Mouse (Mus musculus): ENCODE measurements around the gene Zcchc8. TPM values are rescaled to one million over a fixed set of nuclear protein-coding genes. Genes with fewer than 3 reads are reported as not detected.
"Not testable (repeated sequence)": the region's sequence is repeated elsewhere in the genome, so short reads cannot be mapped to it uniquely, and the experiment has no call there.

Gene Zcchc8
- polyA plus RNA-seq (2016; fragmentation: Nextera tagmentation; extraction: Ambion mirVana): 49.6 and 51.9 TPM in 2 replicates

DNA sequence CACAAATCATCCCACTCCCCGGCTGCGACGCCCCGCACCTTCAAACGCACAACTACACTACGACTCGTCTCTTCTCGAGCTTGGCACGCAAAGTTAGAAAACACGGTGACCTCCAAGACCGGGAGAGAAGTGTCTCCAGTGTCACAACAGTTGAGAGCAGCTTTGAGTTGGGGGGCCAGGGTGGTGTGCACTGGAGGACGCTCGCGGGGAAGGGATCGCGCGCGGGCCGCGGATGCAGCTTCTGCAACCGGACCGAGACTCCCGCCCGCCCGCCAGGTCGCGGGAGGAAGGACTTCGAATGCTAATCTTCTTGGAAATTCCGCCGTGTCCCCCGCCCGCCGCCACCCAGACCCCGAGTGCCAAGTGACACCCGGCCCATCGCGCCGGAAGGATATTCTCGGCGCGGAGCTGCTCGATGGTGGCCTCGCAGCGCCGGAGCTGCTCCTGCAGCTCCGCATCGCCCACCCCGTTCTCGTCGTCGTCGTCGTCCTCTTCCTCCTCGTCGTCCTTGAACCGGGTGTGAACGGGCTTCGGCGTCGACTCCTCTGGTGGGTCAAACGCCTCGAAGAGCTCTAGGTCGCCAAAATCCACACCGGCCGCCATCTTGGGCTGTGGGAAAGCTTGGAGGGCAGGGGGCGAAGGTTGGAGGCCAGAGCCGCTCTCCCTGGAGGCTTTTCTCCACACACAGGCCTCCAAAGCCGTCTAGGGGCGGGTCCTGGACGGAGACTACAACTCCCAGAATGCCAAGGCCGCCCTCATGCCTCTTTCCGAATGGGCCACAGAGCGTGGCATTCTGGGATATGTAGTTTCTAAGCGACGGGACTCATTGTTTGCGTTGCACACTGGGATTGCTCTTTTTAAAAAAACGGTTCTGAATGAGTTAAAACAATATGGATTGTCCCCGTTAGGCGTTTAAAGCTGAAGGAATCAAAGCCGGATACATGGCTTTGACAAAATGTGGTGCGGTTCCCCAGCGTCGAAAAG lies at the start of gene Zcchc8:
TSS of gene Zcchc8 (minus strand) at position 773 of the 984 bp plus-strand sequence.
- H3K27me3 ChIP-seq (replicated peaks): no peaks in the 10 kb centered on the region
- peak within 1 kb of the TSS; percentile 79 for H3K4me2 ChIP-seq
- WGBS (ENCODE audit: insufficient replicate concordance): under 1% methylated on average over 83 of the region's 83 CpGs
- peak within 1 kb of the TSS; percentile 97 for H3K4me3 ChIP-seq
- peaks cover 30% of the 10 kb centered on the region for H3K36me3 ChIP-seq
- peak within 1 kb of the TSS; percentile 95 for H3K9ac ChIP-seq
- ATAC-seq: peak; percentile 100
- no peaks in the 10 kb centered on the region for H3K9me3 ChIP-seq (replicated peaks)
- H3K4me1 ChIP-seq: peaks cover 30% of the 10 kb centered on the region
- H3K27ac ChIP-seq: peak within 1 kb of the TSS; percentile 86

DNA sequence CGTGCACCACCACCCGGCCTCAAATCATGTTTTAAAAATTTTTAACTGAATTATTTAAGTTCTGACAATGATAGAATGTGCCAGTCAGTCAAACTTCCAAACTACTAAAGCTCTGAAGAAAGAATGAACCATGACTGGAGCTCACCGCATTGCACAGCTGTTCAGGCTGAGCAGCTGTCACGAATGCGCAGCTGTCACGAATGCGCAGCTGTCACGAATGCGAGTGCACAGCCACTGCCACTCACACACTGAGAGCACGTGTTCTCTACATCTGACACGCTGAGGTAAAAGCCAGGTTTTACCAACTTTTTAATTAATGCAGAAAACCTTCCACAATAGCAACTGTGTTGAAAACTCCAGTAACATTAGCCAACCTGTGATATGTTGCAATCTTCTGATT lies 45.6 kb upstream of the Zcchc8 start:
- 93% methylated on average over 11 of the region's 11 CpGs for WGBS (ENCODE audit: insufficient replicate concordance)
- not testable (repeated sequence) for H3K27me3 ChIP-seq (replicated peaks)
- peaks cover 92% of the 10 kb centered on the region for H3K36me3 ChIP-seq

DNA sequence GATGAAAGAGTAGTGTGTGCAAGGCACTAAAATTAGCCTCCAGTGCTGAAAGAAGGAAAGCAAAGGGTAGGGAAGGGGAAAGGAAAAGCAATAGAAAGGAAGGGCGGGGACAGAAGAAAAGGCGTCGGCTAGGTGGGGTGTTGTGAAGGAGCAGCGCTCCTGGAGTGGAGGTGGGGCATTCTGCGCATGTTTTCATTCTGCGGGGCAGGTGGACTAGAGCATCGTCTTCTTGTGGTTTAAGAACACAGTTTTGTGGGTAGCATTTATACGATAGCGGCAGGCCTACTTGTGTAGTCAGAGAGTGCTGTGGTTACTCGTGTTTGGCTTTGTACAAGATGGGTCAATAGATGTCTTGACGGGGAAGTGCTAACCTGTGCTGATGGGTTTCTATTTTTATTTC lies 44.6 kb upstream of the Zcchc8 start:
- Histone ChIP-seq H3K4me3 (no peak overlapping the region), H3K4me1 (no peaks in the 10 kb centered on the region), H3K9me3 (replicated peaks) (no peaks in the 10 kb centered on the region), H3K27me3 (replicated peaks) (no peaks in the 10 kb centered on the region), H3K27ac (no peak overlapping the region), H3K4me2 (no peak overlapping the region), H3K36me3 (peaks cover 91% of the 10 kb centered on the region), H3K9ac (no peak overlapping the region)
- WGBS (ENCODE audit: insufficient replicate concordance): 86% methylated on average over 11 of the region's 11 CpGs
- ATAC-seq: no peak

More for the DNA sequence above, 45.6 kb upstream of the Zcchc8 start:
- H3K27ac ChIP-seq; H3K4me1 ChIP-seq; H3K9me3 ChIP-seq (replicated peaks); ATAC-seq; H3K4me2 ChIP-seq; H3K4me3 ChIP-seq; H3K9ac ChIP-seq: not testable (repeated sequence)

DNA sequence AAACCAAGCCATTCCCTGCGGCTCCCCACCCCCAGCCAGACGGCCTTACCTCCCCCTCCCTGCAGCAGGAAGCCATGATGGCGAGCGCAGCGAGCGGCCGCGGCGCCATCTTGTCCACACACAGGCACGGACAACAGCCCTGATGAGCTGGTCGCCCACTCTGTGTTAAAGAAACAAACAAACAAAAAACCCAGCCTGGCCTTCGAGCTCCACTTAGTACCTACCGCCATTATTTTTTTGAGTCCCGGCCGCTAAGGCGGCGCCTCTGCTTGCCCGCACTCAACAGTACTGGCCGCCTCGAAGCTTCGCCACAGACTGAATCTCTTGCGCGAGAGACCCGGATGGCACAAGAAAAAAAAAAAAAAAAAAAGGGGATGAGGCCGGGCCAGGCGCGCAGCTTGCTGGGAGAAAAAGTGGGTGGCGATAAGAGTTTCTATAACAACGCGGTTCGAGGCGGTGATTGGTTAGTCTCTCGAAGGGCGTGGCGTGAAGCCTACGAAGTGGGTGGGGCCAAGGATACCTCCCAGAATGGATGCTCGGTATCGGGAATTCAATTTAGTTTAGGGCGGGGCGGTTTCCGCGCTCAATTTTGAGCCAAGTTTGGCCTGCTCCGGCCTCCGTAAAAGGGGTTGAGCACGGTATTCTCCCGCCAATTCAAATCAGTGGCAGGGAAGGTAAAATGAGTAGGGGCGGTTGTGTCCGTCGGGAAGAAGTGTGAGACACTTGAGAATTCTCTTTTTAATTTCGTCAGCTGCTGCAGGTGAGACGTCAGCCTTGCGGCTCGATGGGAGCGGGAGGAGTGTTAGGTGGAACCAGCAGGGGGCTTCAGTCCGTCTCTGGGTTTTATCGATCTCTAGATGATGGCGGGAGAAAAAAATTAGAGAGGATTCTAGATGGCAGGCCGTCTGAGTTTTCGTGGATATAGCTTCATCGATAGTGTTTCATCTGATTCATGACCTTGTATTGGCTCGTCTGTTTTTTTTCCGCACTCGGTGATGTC lies 28.5 kb upstream of the Zcchc8 start, which contains the start of the genes Rsrc2 and Kntc1:
TSS of gene Rsrc2 (minus strand) at position 350 of the 1,000 bp plus-strand sequence.
TSS of gene Kntc1 (plus strand) at position 652 of the 1,000 bp plus-strand sequence.
- Histone ChIP-seq H3K4me1 (peaks cover 53% of the 10 kb centered on the region), H3K9ac (peak within 1 kb of the TSS; percentile 88), H3K27ac (peak within 1 kb of the TSS; percentile 99), H3K27me3 (replicated peaks) (no peaks in the 10 kb centered on the region), H3K4me3 (peak within 1 kb of the TSS; percentile 89), H3K36me3 (peaks cover 48% of the 10 kb centered on the region), H3K4me2 (peak within 1 kb of the TSS; percentile 91), H3K9me3 (replicated peaks) (no peaks in the 10 kb centered on the region)
- under 1% methylated on average over 63 of the region's 63 CpGs for WGBS (ENCODE audit: insufficient replicate concordance)
- peak; percentile 90 for ATAC-seq

DNA sequence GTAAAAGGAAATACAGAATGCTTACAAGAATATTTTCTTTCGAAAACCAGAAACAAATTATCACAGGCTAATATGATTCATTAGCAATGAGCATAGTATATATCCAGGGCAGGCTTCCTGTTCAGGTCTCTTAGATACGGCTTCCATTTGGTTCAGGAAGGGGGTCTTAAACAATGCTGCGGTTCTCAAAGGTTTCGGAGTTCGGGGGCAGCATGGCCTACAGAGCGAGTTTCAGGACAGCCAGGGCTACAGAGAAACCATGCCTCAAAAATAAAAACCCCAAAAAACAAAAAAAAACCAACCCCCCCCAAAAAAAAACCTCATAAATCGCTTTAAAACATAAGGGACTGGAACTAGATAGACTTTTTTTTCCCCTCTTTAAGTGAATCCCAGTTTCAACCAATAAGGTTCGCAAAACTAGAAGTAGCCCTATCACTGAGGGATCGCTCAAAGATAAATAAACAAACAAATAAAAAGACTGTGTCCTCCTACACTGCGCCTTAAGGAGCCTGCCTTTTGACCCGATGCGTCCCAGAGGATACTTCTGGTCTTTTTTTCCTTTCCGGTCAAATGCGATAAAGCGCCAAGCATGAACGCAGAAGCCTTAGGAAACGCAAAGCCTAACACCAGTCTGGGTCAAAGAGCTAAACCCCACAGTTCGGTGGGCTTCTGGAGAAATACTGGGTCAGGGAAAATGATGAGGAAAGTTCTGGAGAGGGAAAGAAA lies 27.6 kb upstream of the Zcchc8 start:
- under 1% methylated on average over 18 of the region's 18 CpGs for WGBS (ENCODE audit: insufficient replicate concordance)
- peaks cover 53% of the 10 kb centered on the region for H3K4me1 ChIP-seq
- peak overlapping the region; percentile 89 for H3K4me3 ChIP-seq
- no peaks in the 10 kb centered on the region for H3K27me3 ChIP-seq (replicated peaks)
- no peaks in the 10 kb centered on the region for H3K9me3 ChIP-seq (replicated peaks)
- peaks cover 48% of the 10 kb centered on the region for H3K36me3 ChIP-seq
- ATAC-seq: peak; percentile 9; the same call in 1 of the 2 replicates
- peak overlapping the region; percentile 99 for H3K27ac ChIP-seq
- peak overlapping the region; percentile 88 for H3K9ac ChIP-seq
- peak overlapping the region; percentile 91 for H3K4me2 ChIP-seq

DNA sequence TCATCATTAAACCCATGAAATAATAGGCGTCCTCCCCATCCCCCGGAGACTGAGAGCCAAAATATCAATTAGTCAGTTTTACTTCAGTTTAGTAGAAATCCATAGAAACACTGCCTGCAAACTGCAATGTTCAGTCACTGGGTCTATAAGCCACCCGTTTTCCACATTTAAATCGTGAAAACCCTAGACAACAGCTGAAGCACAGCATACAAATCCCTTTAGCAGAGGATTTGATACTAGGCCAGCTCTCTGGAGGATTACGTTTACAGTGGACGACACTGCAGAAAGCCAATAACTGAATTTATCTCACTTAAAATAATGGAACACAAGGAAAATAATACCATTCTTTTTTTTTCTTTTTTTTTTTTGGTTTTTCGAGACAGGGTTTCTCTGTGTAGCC lies 26.7 kb upstream of the Zcchc8 start:
- Histone ChIP-seq H3K4me1 (peaks cover 50% of the 10 kb centered on the region), H3K27ac (peak overlapping the region; percentile 60; the same call in 1 of the 2 replicates), H3K9me3 (replicated peaks) (no peaks in the 10 kb centered on the region), H3K36me3 (peaks cover 50% of the 10 kb centered on the region), H3K4me2 (peak overlapping the region; percentile 91), H3K27me3 (replicated peaks) (no peaks in the 10 kb centered on the region), H3K4me3 (peak overlapping the region; percentile 89), H3K9ac (peak overlapping the region; percentile 88)
- ATAC-seq: no peak
- 26% methylated on average over 7 of the region's 7 CpGs for WGBS (ENCODE audit: insufficient replicate concordance)

DNA sequence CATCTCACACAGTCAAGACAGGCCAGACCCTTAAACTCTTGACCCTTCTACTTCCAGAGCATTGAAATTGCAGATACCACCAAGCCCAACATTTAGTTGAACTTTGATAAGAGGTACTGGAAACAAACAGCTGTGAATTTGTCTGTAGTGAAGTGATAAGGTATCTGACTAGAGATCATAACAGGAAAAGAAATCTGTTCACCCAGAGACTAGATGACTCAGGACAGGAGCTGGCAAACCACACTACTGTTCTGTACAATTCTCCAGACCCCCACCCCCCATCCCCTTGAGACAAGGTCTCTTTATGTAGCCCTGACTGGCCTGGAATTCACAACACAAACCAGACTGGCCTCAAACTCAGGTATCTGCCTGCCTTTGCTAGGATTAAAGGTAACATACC lies 25.4 kb upstream of the Zcchc8 start:
- Histone ChIP-seq H3K9me3 (replicated peaks) (no peaks in the 10 kb centered on the region), H3K27ac (peak overlapping the region; percentile 41; the same call in 1 of the 2 replicates), H3K4me1 (peaks cover 36% of the 10 kb centered on the region), H3K36me3 (peaks cover 50% of the 10 kb centered on the region), H3K4me2 (peak overlapping the region; percentile 91), H3K4me3 (peak overlapping the region; percentile 89), H3K27me3 (replicated peaks) (no peaks in the 10 kb centered on the region), H3K9ac (0 out of 2 replicates have a peak overlapping the region, but pooled peaks have one; percentile 88)
- no peak for ATAC-seq

DNA sequence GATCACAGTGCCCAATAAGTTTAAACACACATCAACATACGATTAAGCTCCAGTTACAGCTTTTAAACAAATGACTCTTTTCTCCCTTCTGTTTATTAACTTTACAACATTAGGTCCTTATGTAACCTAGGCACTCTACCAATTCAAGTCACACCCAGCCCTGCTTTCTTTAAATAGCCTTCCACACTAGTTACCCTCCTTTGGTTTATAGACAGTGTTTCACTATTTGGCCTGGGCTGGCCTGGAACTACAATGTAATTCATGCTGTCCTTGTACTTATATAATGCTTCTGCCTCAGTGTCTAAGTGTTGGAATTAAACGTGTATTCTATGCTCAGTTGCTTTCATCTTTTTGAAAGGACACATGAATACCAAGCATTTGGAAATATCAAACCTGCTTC lies 23.5 kb upstream of the Zcchc8 start:
- WGBS (ENCODE audit: insufficient replicate concordance): 88% methylated on average over 2 of the region's 2 CpGs
- Histone ChIP-seq H3K27me3 (replicated peaks) (no peaks in the 10 kb centered on the region), H3K4me1 (peaks cover 25% of the 10 kb centered on the region), H3K9me3 (replicated peaks) (no peaks in the 10 kb centered on the region), H3K4me3 (no peak overlapping the region), H3K4me2 (no peak overlapping the region), H3K36me3 (peaks cover 69% of the 10 kb centered on the region), H3K27ac (no peak overlapping the region), H3K9ac (no peak overlapping the region)
- ATAC-seq: no peak

DNA sequence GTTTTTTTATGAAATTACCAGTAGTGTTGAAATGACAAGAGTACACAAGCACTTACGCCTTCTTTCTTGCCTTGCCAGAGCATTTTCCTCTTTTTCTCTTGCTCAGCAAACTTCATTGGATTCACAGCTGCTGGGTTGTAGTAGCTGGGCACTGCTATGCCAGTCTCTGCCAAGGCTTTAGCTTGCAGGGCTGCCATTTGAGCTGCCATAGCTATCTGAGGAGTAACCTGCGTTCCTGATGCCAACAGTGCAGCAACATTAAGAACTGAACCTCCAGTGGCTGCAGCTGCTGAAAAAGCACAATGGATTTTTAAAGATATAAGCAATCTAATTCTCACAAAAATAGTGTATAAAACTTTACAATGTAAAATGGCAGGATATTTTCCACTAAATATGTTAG lies 10.1 kb upstream of the Zcchc8 start:
- no peak for ATAC-seq
- Histone ChIP-seq H3K9me3 (replicated peaks) (no peaks in the 10 kb centered on the region), H3K27ac (no peak overlapping the region), H3K9ac (no peak overlapping the region), H3K36me3 (peaks cover 86% of the 10 kb centered on the region), H3K4me1 (no peaks in the 10 kb centered on the region), H3K4me3 (no peak overlapping the region), H3K27me3 (replicated peaks) (no peaks in the 10 kb centered on the region), H3K4me2 (no peak overlapping the region)
- 94% methylated on average over 2 of the region's 2 CpGs for WGBS (ENCODE audit: insufficient replicate concordance)

DNA sequence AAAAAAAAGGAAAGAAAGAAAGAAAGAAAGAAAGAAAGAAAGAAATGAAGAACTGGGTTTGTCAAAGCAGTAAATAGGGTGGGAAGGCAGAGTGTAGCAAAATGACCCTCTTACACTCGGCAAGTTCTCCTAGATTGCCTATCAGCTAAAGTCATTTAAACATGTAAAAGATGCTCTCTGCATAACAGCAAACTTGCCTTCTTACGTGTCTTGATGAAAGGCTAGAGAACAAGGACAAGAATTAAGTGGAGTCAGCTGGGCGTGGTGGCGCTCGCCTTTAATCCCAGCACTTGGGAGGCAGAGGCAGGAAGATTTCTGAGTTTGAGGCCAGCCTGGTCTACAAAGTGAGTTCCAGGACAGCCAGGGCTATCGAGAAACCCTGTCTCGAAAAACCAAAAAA lies 2.9 kb upstream of the Zcchc8 start:
- 78% methylated on average over 7 of the region's 7 CpGs for WGBS (ENCODE audit: insufficient replicate concordance)
- not testable (repeated sequence) for H3K9me3 ChIP-seq (replicated peaks); ATAC-seq

DNA sequence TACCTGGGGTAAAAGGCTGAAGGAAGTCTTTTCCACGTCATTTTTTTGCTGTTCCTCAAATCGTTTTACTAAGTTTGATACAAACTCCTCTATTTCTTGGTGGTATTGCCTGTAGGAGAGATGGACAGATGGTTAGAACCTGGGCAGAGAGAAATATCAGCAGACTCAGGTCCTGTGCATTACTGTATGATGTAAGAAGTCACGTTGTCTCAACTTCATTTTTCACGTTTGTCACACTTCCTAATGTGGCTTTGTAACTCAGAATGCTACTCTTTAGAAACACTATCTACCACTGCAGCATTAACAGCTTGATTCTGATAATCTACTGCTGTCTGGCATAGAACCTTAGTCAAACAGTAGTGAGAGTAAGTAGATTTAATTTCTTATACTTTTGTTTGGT lies 6.3 kb downstream of the Zcchc8 start:
- Histone ChIP-seq H3K4me2 (no peak overlapping the region), H3K4me3 (no peak overlapping the region), H3K36me3 (peaks cover 90% of the 10 kb centered on the region), H3K9me3 (replicated peaks) (no peaks in the 10 kb centered on the region), H3K27me3 (replicated peaks) (no peaks in the 10 kb centered on the region), H3K4me1 (peaks cover 27% of the 10 kb centered on the region), H3K27ac (no peak overlapping the region), H3K9ac (no peak overlapping the region)
- ATAC-seq: no peak
- 57% methylated on average over 4 of the region's 4 CpGs for WGBS (ENCODE audit: insufficient replicate concordance)

More for the DNA sequence above, 2.9 kb upstream of the Zcchc8 start:
- Histone ChIP-seq H3K36me3 (peaks cover 17% of the 10 kb centered on the region), H3K4me1 (peaks cover 11% of the 10 kb centered on the region)
- not testable (repeated sequence) for H3K4me2 ChIP-seq; H3K27ac ChIP-seq; H3K4me3 ChIP-seq; H3K9ac ChIP-seq; H3K27me3 ChIP-seq (replicated peaks)
